ENCODE assay signal across 17 mouse cellular contexts in the genomic region with DNA sequence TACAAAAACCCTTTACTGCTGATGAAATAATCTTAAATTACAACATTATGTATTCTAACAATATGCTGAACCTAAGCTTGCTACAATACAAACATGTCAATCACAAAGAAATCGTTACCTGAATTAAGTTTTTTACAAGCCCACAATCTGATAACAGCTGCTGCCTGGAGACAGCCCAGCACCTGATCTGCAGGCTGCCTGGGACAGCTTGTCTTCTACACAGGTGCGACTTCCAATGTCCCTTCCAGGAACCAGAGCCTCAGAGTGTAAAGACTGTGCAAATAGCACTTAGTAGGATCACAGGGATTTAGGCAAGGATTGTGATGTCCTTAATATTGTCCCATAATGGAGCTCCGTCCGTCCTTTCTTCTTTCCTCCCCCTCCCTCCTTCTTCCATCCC.
"Had no signal": no experiment of that assay in that cellular context is flagged by ENCODE, and none has a peak within 500 bp of the region (broad histone marks: within the 10 kb centered on the region; RNA-seq: fewer than 3 reads in every experiment).

No protein-coding gene starts in this region.

- ATAC-seq: hindbrain, embryonic 16.5 days; hindbrain, postnatal 0 days; inflammation-experienced regulatory T-cells, adult 6 months had no signal

- H3K9ac ChIP-seq: heart, embryonic 12.5 days; heart, embryonic 13.5 days; heart, embryonic 15.5 days; hindbrain, embryonic 12.5 days; hindbrain, embryonic 13.5 days; hindbrain, embryonic 14.5 days; hindbrain, embryonic 15.5 days; kidney, embryonic 15.5 days had no signal

- H3K36me3 ChIP-seq: heart, embryonic 10.5 days; heart, embryonic 12.5 days; heart, embryonic 13.5 days; heart, embryonic 15.5 days; hindbrain, embryonic 10.5 days; hindbrain, embryonic 15.5 days; kidney, embryonic 15.5 days had no signal

- H3K27ac ChIP-seq: heart, embryonic 10.5 days; heart, embryonic 13.5 days; heart, embryonic 15.5 days; hindbrain, embryonic 10.5 days; hindbrain, embryonic 12.5 days; hindbrain, embryonic 13.5 days; hindbrain, embryonic 14.5 days; hindbrain, embryonic 15.5 days; hindbrain, postnatal 0 days; kidney, embryonic 15.5 days; kidney, postnatal 0 days; layer of hippocampus, adult 2 months; left cerebral cortex, adult 2 months had no signal

- H3K4me1 ChIP-seq: hindbrain, embryonic 10.5 days; kidney, embryonic 15.5 days had no signal

- H3K9me3 ChIP-seq: heart, embryonic 10.5 days; heart, embryonic 12.5 days; heart, embryonic 13.5 days; heart, embryonic 15.5 days; hindbrain, embryonic 10.5 days; hindbrain, embryonic 12.5 days; hindbrain, embryonic 13.5 days; hindbrain, embryonic 15.5 days; kidney, embryonic 15.5 days had no signal

- H3K4me3 ChIP-seq: heart, embryonic 10.5 days; heart, embryonic 12.5 days; heart, embryonic 13.5 days; heart, embryonic 15.5 days; hindbrain, embryonic 10.5 days; hindbrain, embryonic 12.5 days; hindbrain, embryonic 13.5 days; hindbrain, embryonic 15.5 days; kidney, embryonic 15.5 days; layer of hippocampus, adult 2 months; left cerebral cortex, adult 2 months had no signal

- H3K4me2 ChIP-seq: heart, embryonic 11.5 days; heart, embryonic 12.5 days; heart, embryonic 13.5 days; heart, embryonic 15.5 days; hindbrain, embryonic 12.5 days; hindbrain, embryonic 13.5 days; hindbrain, embryonic 14.5 days; hindbrain, embryonic 15.5 days; kidney, embryonic 15.5 days had no signal

- H3K27me3 ChIP-seq: hindbrain, embryonic 12.5 days; hindbrain, embryonic 13.5 days; hindbrain, embryonic 15.5 days had no signal
